Mouse (Mus musculus): Measurements from ENCODE around the gene Fdx1l.

DNA sequence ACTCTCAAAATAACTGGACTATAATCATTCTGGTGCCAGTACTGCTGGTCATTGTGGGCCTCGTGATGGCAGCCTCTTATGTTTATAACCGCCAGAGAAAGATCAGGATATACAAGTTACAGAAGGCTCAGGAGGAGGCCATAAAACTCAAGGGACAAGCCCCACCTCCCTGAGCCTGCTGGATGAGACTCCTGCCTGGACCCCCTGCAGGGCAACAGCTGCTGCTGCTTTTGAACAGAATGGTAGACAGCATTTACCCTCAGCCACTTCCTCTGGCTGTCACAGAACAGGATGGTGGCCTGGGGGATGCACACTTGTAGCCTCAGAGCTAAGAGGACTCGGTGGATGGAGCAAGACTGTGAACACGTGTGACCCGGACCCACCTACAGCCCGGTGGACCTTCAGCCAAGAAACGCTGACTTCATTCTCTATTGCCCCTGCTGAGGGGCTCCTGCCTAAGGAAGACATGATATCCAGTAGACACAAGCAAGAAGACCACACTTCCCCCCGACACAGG is 45.6 kb downstream of the Fdx1l start:
- no peak for TF ChIP-seq CTCF (IDR thresholded peaks at IDR 0.05; ENCODE audit: control insufficient read depth, insufficient read depth, low read length)
- TF ChIP-seq POLR2A (IDR thresholded peaks at IDR 0.05; ENCODE audit: borderline replicate concordance, control insufficient read depth, low read depth, low read length) = no peak
